Mouse (Mus musculus) embryonic facial prominence, embryonic 14.5 days (tissue): ENCODE measurements around the gene Adgrv1. TPM values are rescaled to one million over a fixed set of nuclear protein-coding genes. Genes with fewer than 3 reads are reported as not detected.

Experiments used
- ATAC-seq: fragments of 200-750 bp; cut with Nextera tagmentation; 2 replicates; pipeline ENCODE4 v1.8.0; 2017; ENCODE audit warnings: low read depth, moderate number of reproducible peaks, moderate TSS enrichment
- DNase-seq: peaks from one replicate; pipeline ENCODE4 v3.0.0-alpha.2; 2015; ENCODE audit warnings: low spot score
- H3K27ac ChIP-seq: fragments of 300-500 bp; sonication (generic); replicated peaks from 2 replicates; pipeline ENCODE4 v1.5.1; 2014; ENCODE audit warnings: low read depth, mild to moderate bottlenecking, low read length, moderate library complexity
- H3K27me3 ChIP-seq: fragments of 300-500 bp; sonication (generic); replicated peaks from 2 replicates; pipeline ENCODE4 v1.6.1; 2014; ENCODE audit warnings: low read length; ENCODE audit not compliant: control insufficient read depth, insufficient read depth
- H3K36me3 ChIP-seq: fragments of 300-500 bp; sonication (generic); 2 replicates; pipeline ENCODE4 v1.6.1; 2014; ENCODE audit warnings: low read length, mixed read lengths; ENCODE audit not compliant: control insufficient read depth, insufficient read depth
- H3K4me1 ChIP-seq: fragments of 300-500 bp; sonication (generic); 2 replicates; pipeline ENCODE4 v1.6.1; 2014; ENCODE audit warnings: antibody characterized with exemption, low read length; ENCODE audit not compliant: control insufficient read depth, insufficient read depth
- H3K4me2 ChIP-seq: fragments of 300-500 bp; sonication (generic); 2 replicates; pipeline ENCODE4 v1.6.1; 2014; ENCODE audit warnings: low read depth, mild to moderate bottlenecking, low read length, moderate library complexity, mixed read lengths
- H3K4me3 ChIP-seq: fragments of 300-500 bp; sonication (generic); 2 replicates; pipeline ENCODE4 v1.5.1; 2014; ENCODE audit warnings: low read depth, mild to moderate bottlenecking, low read length
- H3K9ac ChIP-seq: fragments of 300-500 bp; sonication (generic); 2 replicates; pipeline ENCODE4 v1.6.1; 2014; ENCODE audit warnings: low read depth, mild to moderate bottlenecking, low read length, moderate library complexity, mixed read lengths
- H3K9me3 ChIP-seq: fragments of 300-500 bp; sonication (generic); 2 replicates; pipeline ENCODE4 v1.6.1; 2016; ENCODE audit warnings: low read length; ENCODE audit not compliant: control insufficient read depth
- WGBS: fragments of 180-500 bp; shearing (Covaris S2); extraction: QIAGEN DNeasy Blood & Tissue Kit; methylation state at CpG from one replicate; pipeline ENCODE4 v1.1.7; 2014; 5-methylcytosine and 5-hydroxymethylcytosine counted together
- microRNA-seq: library from miRNA; unstranded; fragments of <30 nt; microRNA quantifications from one replicate; pipeline ENCODE4, GENCODE M21; 2016; ENCODE audit warnings: borderline number of aligned reads
- polyA plus RNA-seq: library from polyadenylated mRNA; unstranded; fragments of >200 nt; fragmentation: Nextera tagmentation; extraction: Ambion mirVana; gene quantifications from 2 replicates; pipeline ENCODE4 v1.2.1, GENCODE M21; 2014

The Adgrv1 gene
- polyA plus RNA-seq, 1 experiment from 2014 or later, result 0.61 TPM

DNA sequence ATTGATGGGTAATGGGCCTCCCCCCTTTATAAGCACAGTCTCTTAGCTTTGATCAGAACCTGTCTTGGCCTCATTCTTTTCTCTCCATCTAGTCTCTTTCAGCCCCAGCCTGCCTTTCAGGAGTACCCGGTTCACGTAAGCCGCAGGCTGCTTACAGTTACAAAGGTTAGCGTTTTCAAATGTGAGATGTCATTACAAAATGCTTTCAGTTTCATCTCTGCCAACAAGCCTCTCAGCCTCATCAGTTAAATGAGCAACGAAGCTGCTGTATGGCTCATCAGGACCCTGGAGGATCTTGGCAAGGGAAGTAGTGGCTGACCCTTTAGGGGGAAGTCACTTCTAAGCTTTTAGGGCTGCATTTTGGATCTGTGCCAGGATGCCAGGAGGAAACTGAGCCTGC, 560.7 kb downstream of the Adgrv1 start:
- no peak overlapping the region for H3K27ac ChIP-seq
- no peaks in the 10 kb centered on the region for H3K9me3 ChIP-seq
- H3K9ac ChIP-seq, result no peak overlapping the region
- H3K36me3 ChIP-seq, result no peaks in the 10 kb centered on the region
- WGBS, result 73% methylated on average over 5 of the region's 5 CpGs
- H3K4me1 ChIP-seq, result no peaks in the 10 kb centered on the region
- H3K4me3 ChIP-seq, result no peak overlapping the region
- H3K4me2 ChIP-seq, result no peak overlapping the region
- H3K27me3 ChIP-seq, result no peaks in the 10 kb centered on the region
- ATAC-seq (no peak), DNase-seq (no peak)

GRCm38 (mm10) chr13:81051448-81051847, 581.5 kb downstream of the Adgrv1 start:
- Histone ChIP-seq H3K4me2 (no peak overlapping the region), H3K9me3 (no peaks in the 10 kb centered on the region), H3K36me3 (no peaks in the 10 kb centered on the region), H3K4me1 (no peaks in the 10 kb centered on the region), H3K27ac (no peak overlapping the region), H3K9ac (no peak overlapping the region), H3K27me3 (no peaks in the 10 kb centered on the region), H3K4me3 (no peak overlapping the region)
- WGBS, result 88% methylated on average over 4 of the region's 4 CpGs
- DNase-seq, result no peak
- ATAC-seq, result no peak

DNA sequence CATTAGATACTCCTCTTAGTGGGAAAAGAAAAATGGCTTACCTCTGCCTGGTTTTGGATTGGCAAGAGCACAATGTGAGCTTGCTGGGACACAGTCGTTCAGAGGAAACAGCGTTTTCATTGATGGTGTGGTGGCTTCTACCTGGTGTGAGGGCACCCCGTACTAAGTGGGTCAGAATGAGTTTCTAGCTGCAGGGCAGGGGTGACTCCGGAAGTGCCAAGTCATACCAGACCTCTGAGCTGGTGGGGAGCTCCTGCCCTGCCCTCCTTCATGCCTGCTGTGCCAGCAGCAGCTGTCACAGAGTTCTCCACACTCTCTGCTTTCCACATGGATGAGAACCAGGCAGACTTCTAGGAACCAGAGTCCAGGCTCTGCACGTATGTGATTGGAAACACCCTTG, 582.0 kb downstream of the Adgrv1 start:
- Histone ChIP-seq H3K4me3 (no peak overlapping the region), H3K36me3 (no peaks in the 10 kb centered on the region), H3K27me3 (no peaks in the 10 kb centered on the region), H3K9me3 (no peaks in the 10 kb centered on the region), H3K27ac (no peak overlapping the region), H3K4me2 (no peak overlapping the region), H3K4me1 (no peaks in the 10 kb centered on the region), H3K9ac (no peak overlapping the region)
- ATAC-seq, result no peak
- WGBS, result 69% methylated on average over 5 of the region's 5 CpGs
- no peak for DNase-seq

- Histone ChIP-seq H3K36me3 (no peaks in the 10 kb centered on the region), H3K27me3 (no peaks in the 10 kb centered on the region), H3K9me3 (no peaks in the 10 kb centered on the region), H3K4me3 (no peak overlapping the region), H3K4me2 (no peak overlapping the region), H3K27ac (no peak overlapping the region), H3K9ac (no peak overlapping the region), H3K4me1 (no peaks in the 10 kb centered on the region)
- WGBS, result 70% methylated on average over 11 of the region's 11 CpGs
- ATAC-seq (no peak), DNase-seq (no peak)
Measured at GRCm38 (mm10) chr13:81045345-81045744, 587.6 kb downstream of the Adgrv1 start.

Small RNA genes within 50 kb of the gene (microRNA-seq; reads per million reads assigned to microRNA genes)
- not detected for gene Gm25241

Other genes with a start within 250 kb of the Adgrv1 start
- gene Lysmd3, start 24.5 kb upstream of the Adgrv1 start, polyA plus RNA-seq, result 34.7 and 36.7 TPM in 2 replicates
- gene Polr3g, start 77.9 kb upstream of the Adgrv1 start, polyA plus RNA-seq, result 18.8 and 19.5 TPM in 2 replicates
- 8.9 and 9.0 TPM in 2 replicates for gene Mblac2, start 78.2 kb upstream of the Adgrv1 start, polyA plus RNA-seq
- gene Cetn3, start 149.9 kb upstream of the Adgrv1 start, polyA plus RNA-seq, result 242 and 243 TPM in 2 replicates